Mouse (Mus musculus): ENCODE measurements around the gene Fgfr2.

DNA sequence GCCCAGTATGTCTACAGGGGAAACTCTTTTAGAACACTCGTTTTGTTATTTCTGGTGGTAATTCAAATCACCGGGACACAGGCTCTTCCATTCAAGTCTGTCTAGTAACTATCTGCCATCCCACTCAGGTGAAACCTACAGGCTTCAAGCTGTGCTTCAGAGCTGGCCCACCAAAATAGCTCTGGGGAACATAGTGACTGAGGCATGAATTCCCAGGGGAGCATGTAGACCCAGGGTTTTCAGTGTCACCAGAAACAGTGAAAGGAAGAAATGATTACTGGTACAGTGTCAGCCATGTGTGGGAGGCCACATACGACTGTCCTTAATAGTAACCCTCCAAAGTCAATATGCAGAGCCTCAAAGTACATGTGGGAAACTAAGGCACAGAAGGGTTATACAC, 841.0 kb downstream of the Fgfr2 start:
- TF ChIP-seq CTCF (conservative IDR thresholded peaks at IDR 0.05; ENCODE audit: low read length) (no peak), POU5F1 (IDR thresholded peaks at IDR 0.05; ENCODE audit: borderline replicate concordance, low read length) (no peak), NANOG (IDR thresholded peaks at IDR 0.05; ENCODE audit: borderline replicate concordance, low read length) (no peak)

Measured in E14TG2a.4 (cell line).